Mouse (Mus musculus) liver, embryonic 14.5 days (tissue): ENCODE results near the gene Pla2r1.

Experiments
- CTCF ChIP-seq: IDR thresholded peaks from 2 replicates; pipeline ENCODE4 v1.5.1; 2016; ENCODE audit warnings: antibody characterized with exemption, low read depth, control low read depth
- EP300 ChIP-seq: IDR thresholded peaks from 2 replicates; pipeline ENCODE4 v1.6.1; 2016; ENCODE audit warnings: antibody characterized with exemption, low read depth

- TF ChIP-seq CTCF (no peak), EP300 (no peak)
Observed at GRCm38 (mm10) chr2:60392286-60392685, 160.8 kb downstream of the Pla2r1 start.
